ENCODE assay signal across 9 mouse cellular contexts in the genomic region with DNA sequence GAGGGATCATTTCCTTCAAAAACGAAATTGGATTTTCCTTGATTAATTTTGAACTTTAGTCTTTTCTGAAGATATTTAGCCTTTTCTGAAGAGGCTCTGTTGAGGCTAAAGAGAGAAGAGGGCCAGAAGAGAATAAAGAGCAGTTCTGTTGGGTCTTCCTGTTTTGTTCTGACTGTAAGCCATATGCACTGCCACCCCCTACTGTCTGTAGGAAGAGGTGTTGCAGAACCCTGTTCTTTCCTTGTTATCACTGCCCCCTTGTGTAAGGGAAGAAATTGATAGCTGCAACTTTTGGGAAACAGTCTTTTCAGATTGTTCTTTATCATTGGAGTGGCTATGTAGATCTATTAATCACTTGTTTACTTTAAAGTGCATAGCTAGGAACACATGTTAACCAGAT. TPM values are rescaled to one million over a fixed set of nuclear protein-coding genes. Genes with fewer than 3 reads are reported as not detected.
DNase-seq lines count a peak whose midpoint lies in the region; ATAC-seq and TF ChIP-seq lines count a peak whose summit lies in the region.
"Had no signal": no experiment of that assay in that cellular context is flagged by ENCODE, and none has a peak within 500 bp of the region (broad histone marks: within the 10 kb centered on the region; RNA-seq: fewer than 3 reads in every experiment).

No protein-coding gene starts in this region.

- H3K27me3 ChIP-seq in neural tube, embryonic 11.5 days (ENCODE audit: control insufficient read depth, insufficient read depth, low read length): no peaks in the 10 kb centered on the region
- H3K27me3 ChIP-seq in Patski: no peaks in the 10 kb centered on the region
- H3K27me3 ChIP-seq: stomach, embryonic 15.5 days had no signal

- CTCF ChIA-PET in Patski (lab: Charles Lee): interaction anchor here (0.6 to 2.7 kb wide), 18 partner anchors 9 to 342 kb away, joined by 3 to 23 read pairs (median 4); no protein-coding TSS in a partner anchor

- POLR2A ChIA-PET in Patski (lab: Charles Lee): no interaction called here

- no peak overlapping the region for H3K4me3 ChIP-seq in neural tube, embryonic 11.5 days (ENCODE audit: low read depth, low read length)
- H3K4me3 ChIP-seq: stomach, embryonic 15.5 days had no signal

- no peaks in the 10 kb centered on the region; the same call in 1 of the 2 replicates for H3K4me1 ChIP-seq in neural tube, embryonic 11.5 days (ENCODE audit: control insufficient read depth, insufficient read depth, low read length)
- H3K4me1 ChIP-seq: stomach, embryonic 15.5 days had no signal

- H3K36me3 ChIP-seq in neural tube, embryonic 11.5 days (ENCODE audit: control insufficient read depth, insufficient read depth, low read length): no peaks in the 10 kb centered on the region
- H3K36me3 ChIP-seq: stomach, embryonic 15.5 days had no signal

- TF ChIP-seq CTCF in Patski (IDR thresholded peaks at IDR 0.05): peak; percentile 94

- H3K27ac ChIP-seq in neural tube, embryonic 11.5 days (ENCODE audit: low read depth, low read length): no peak overlapping the region
- H3K27ac ChIP-seq: stomach, embryonic 15.5 days had no signal

- in situ Hi-C loops in Patski (cut with MboI; ENCODE audit: low pct_unique_long_range_greater_than_20kb): loop anchor here (5.0 kb wide), 2 partner anchors 245 to 320 kb away; no protein-coding TSS in a partner anchor

- intact Hi-C loops in heart, postnatal 36 days (cut with DNase I): loop anchor here (1.0 to 5.0 kb wide), 6 partner anchors 135 to 321 kb away; a partner anchor contains a TSS
- intact Hi-C loops in left cerebral cortex, postnatal 10 days (cut with DNase I): loop anchor here (2.0 to 10.0 kb wide), 4 partner anchors 95 to 317 kb away; no protein-coding TSS in a partner anchor

- ATAC-seq in neural tube, embryonic 11.5 days (ENCODE audit: insufficient read depth, low FRiP score, low TSS enrichment): no peak
- ATAC-seq in Patski: no peak

- peak; percentile 48 for DNase-seq in neural tube, embryonic 11.5 days (ENCODE audit: low spot score)
- DNase-seq in neural tube, embryonic 10.5 days (ENCODE audit: extremely low spot score, low spot score): no peak
- no peak for DNase-seq in Patski (ENCODE audit: low read depth, low spot score)
- DNase-seq in embryo, embryonic 10.5 days (ENCODE audit: low spot score): peak; percentile 82
- DNase-seq in heart, postnatal 36 days: peak; percentile 20 to 25
- DNase-seq in left cerebral cortex, postnatal 10 days (ENCODE audit: extremely low spot score in 1 of 2, low spot score in 2 of 2): peak; percentile 34 to 67
- DNase-seq in natural killer cell, adult 2 months (ENCODE audit: low spot score in 2 of 2): peak; percentile 28 to 48
- no peak for DNase-seq in urinary bladder, postnatal 25 days (ENCODE audit: low spot score)

- no peak overlapping the region for H3K9ac ChIP-seq in neural tube, embryonic 11.5 days (ENCODE audit: low read length)
- H3K9ac ChIP-seq: stomach, embryonic 15.5 days had no signal

- H3K9me3 ChIP-seq in neural tube, embryonic 11.5 days (ENCODE audit: control insufficient read depth, low read length): no peaks in the 10 kb centered on the region
- H3K9me3 ChIP-seq: stomach, embryonic 15.5 days had no signal

- WGBS in neural tube, embryonic 11.5 days: 44% methylated on average over 1 of the region's 1 CpGs

- H3K4me2 ChIP-seq in neural tube, embryonic 11.5 days (ENCODE audit: low read depth): peak overlapping the region; percentile 8; the same call in 1 of the 2 replicates

RNA-seq across cellular contexts. Expression of a gene that starts 2.1 kb away (rescaled TPM):
- polyA plus RNA-seq in neural tube, embryonic 11.5 days (2014; fragmentation: Nextera tagmentation; extraction: Ambion mirVana): 19.6 and 25.0 TPM in 2 replicates
- 12.7 TPM for polyA plus RNA-seq in Patski (2021)
- 10 to 100 TPM; 10.6 to 13.3 TPM for total RNA-seq in heart, postnatal 36 days (2021)
- total RNA-seq in left cerebral cortex, postnatal 10 days (2021): 100 to 1,000 TPM; 247 to 268 TPM

Comparison
In these comparisons a context has a peak if more than half of its experiments do, and no peak if none do; other contexts are left out.
1. DNase-seq: peak in neural tube, embryonic 11.5 days (single experiment), embryo, embryonic 10.5 days (single experiment), heart, postnatal 36 days (2 of 2), left cerebral cortex, postnatal 10 days (2 of 2) and natural killer cell, adult 2 months (2 of 2); none in neural tube, embryonic 10.5 days (single experiment), Patski (single experiment) and urinary bladder, postnatal 25 days (single experiment).
2. RNA of a gene that starts 2.1 kb away (total RNA-seq): 247 to 268 TPM in left cerebral cortex, postnatal 10 days; 10.6 to 13.3 TPM in heart, postnatal 36 days; every median in the first group is over 10 times any median in the second.